Mouse (Mus musculus) liver, adult 2 months (tissue): ENCODE measurements around the gene Gm14597.
"Not testable (repeated sequence)": the region's sequence is repeated elsewhere in the genome, so short reads cannot be mapped to it uniquely, and the experiment has no call there.

Source experiments
- CTCF ChIP-seq: fragments of 200-500 bp; IDR thresholded peaks from 2 replicates; pipeline ENCODE4 v1.5.1; 2011; ENCODE audit warnings: low read depth, low read length, control low read depth
- POLR2A ChIP-seq: fragments of 200-500 bp; IDR thresholded peaks from 2 replicates; pipeline ENCODE4 v1.6.1; 2011; ENCODE audit warnings: low read length, control low read depth; ENCODE audit not compliant: insufficient read depth; ENCODE audit errors: extremely low read depth

GRCm38 (mm10) chrX:53611395-53611794 is 2.6 kb upstream of the Gm14597 start:
- TF ChIP-seq CTCF, POLR2A: not testable (repeated sequence)
